Mouse (Mus musculus) hindbrain, embryonic 16.5 days (tissue): Measurements from ENCODE around the gene Zbtb9. TPM values are rescaled to one million over a fixed set of nuclear protein-coding genes. Genes with fewer than 3 reads are reported as not detected.
"Not testable (repeated sequence)": the region's sequence is repeated elsewhere in the genome, so short reads cannot be mapped to it uniquely, and the experiment has no call there.

Experiments used
- ATAC-seq: fragments of 200-750 bp; cut with Nextera tagmentation; 2 replicates; pipeline ENCODE4 v1.8.0; 2017; ENCODE audit warnings: moderate TSS enrichment, moderate library complexity
- H3K27ac ChIP-seq: fragments of 300-500 bp; sonication (generic); 2 replicates; pipeline ENCODE4 v1.5.1; 2014; ENCODE audit warnings: low read depth, mild to moderate bottlenecking, control low read depth, low read length, moderate library complexity
- H3K27me3 ChIP-seq: fragments of 300-500 bp; sonication (generic); replicated peaks from 2 replicates; pipeline ENCODE4 v1.6.1; 2014; ENCODE audit warnings: low read length; ENCODE audit not compliant: control insufficient read depth, insufficient read depth
- H3K36me3 ChIP-seq: fragments of 300-500 bp; sonication (generic); 2 replicates; pipeline ENCODE4 v1.6.1; 2014; ENCODE audit warnings: mild to moderate bottlenecking, low read length, moderate library complexity, mixed read lengths; ENCODE audit not compliant: control insufficient read depth, insufficient read depth
- H3K4me1 ChIP-seq: fragments of 300-500 bp; sonication (generic); 2 replicates; pipeline ENCODE4 v1.6.1; 2014; ENCODE audit warnings: low read depth, low read length; ENCODE audit not compliant: control insufficient read depth, insufficient read depth
- H3K4me2 ChIP-seq: fragments of 300-500 bp; sonication (generic); 2 replicates; pipeline ENCODE4 v1.6.1; 2014; ENCODE audit warnings: mild to moderate bottlenecking, low read length, control low read depth, moderate library complexity
- H3K4me3 ChIP-seq: fragments of 300-500 bp; sonication (generic); 2 replicates; pipeline ENCODE4 v1.5.1; 2014; ENCODE audit warnings: mild to moderate bottlenecking, low read length, control low read depth, moderate library complexity
- H3K9ac ChIP-seq: fragments of 300-500 bp; sonication (generic); 2 replicates; pipeline ENCODE4 v1.6.1; 2014; ENCODE audit warnings: low read depth, mild to moderate bottlenecking, control low read depth, low read length, moderate library complexity
- H3K9me3 ChIP-seq: fragments of 300-500 bp; sonication (generic); 2 replicates; pipeline ENCODE4 v1.6.1; 2014; ENCODE audit warnings: mild to moderate bottlenecking, low read length, moderate library complexity; ENCODE audit not compliant: control insufficient read depth
- WGBS: fragments of 180-500 bp; shearing (Covaris S2); extraction: QIAGEN DNeasy Blood & Tissue Kit; methylation state at CpG from one replicate; pipeline ENCODE4 v1.1.7; 2014; 5-methylcytosine and 5-hydroxymethylcytosine counted together
- polyA plus RNA-seq: library from polyadenylated mRNA; unstranded; fragments of >200 nt; fragmentation: Nextera tagmentation; extraction: Ambion mirVana; gene quantifications from 2 replicates; pipeline ENCODE4 v1.2.1, GENCODE M21; 2015

The Zbtb9 gene
- polyA plus RNA-seq = 13.0 and 15.6 TPM in 2 replicates

DNA sequence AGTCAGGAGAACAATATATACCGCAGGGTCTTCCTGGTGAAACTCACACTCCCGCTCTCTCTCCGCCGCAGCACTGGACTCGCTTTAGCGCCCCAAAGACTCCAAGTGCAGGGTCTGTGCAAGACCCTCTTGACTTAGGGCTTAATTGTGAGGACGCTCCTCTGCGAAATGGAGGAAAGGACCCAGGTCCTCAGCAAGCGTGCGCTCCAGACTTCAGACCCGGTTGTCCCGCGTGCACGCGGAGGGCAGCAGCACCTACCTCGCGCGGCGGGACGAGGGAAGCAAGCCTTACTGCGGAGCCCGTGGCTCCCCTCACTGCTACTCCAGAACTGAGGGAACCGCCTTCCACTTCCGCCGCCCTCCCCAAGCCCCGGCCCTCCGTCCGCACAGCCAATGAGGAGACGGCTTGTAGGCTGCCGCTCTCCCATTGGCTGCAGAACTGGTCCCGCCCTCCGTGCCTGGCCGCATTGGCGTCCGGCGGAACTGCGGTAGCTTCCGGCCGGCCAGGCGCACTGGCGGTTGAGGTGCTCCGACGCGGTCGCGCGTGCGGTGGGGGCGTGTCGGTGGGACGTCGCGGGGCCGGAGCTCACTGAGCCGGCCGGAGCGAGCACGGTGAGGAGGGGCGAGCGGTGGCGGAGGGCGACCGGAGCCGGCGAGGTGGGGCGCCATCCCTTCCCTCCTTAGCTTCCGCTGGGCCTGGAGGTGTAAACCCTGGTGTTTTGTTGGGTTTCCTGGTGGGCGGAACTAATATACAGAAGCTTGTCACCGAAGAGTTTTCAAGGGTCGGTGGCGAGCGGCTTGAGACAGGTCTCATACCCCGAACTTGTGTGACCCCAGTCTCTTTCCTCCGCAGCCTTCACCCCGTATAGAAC lies at the start of gene Zbtb9:
TSS of gene Zbtb9 (plus strand) at position 465 of the 872 bp plus-strand sequence.
- ATAC-seq = peak; percentile 99
- 0% methylated on average over 50 of the region's 75 CpGs for WGBS
- H3K36me3 ChIP-seq = peaks cover 24% of the 10 kb centered on the region

DNA sequence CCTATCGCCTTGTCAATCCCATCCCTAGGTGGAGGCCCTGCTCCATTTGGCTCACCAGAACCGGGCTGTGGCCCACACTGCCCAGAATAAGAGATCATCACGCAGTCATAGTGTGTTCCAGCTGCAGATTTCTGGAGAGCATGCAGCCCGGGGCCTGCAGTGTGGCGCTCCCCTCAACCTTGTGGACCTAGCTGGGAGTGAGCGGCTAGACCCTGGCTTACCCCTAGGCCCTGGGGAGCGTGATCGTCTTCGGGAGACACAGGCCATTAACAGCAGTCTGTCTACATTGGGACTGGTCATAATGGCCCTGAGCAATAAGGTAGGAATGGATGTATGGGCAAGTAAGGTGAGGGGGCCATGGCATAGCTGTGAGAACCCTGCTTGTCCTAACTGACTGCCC lies 47.6 kb upstream of the Zbtb9 start:
- H3K27me3 ChIP-seq, ATAC-seq, H3K27ac ChIP-seq, H3K36me3 ChIP-seq, H3K4me2 ChIP-seq, H3K4me1 ChIP-seq, H3K4me3 ChIP-seq, H3K9ac ChIP-seq, H3K9me3 ChIP-seq: not testable (repeated sequence)
- 95% methylated on average over 9 of the region's 9 CpGs for WGBS

More for the DNA sequence above, at the start of gene Zbtb9:
- H3K9ac ChIP-seq = peak within 1 kb of the TSS; percentile 82
- no peaks in the 10 kb centered on the region for H3K27me3 ChIP-seq
- H3K27ac ChIP-seq = peak within 1 kb of the TSS; percentile 76
- no peaks in the 10 kb centered on the region for H3K9me3 ChIP-seq
- peak within 1 kb of the TSS; percentile 79 for H3K4me3 ChIP-seq
- peak within 1 kb of the TSS; percentile 91 for H3K4me2 ChIP-seq
- peaks cover 34% of the 10 kb centered on the region for H3K4me1 ChIP-seq

DNA sequence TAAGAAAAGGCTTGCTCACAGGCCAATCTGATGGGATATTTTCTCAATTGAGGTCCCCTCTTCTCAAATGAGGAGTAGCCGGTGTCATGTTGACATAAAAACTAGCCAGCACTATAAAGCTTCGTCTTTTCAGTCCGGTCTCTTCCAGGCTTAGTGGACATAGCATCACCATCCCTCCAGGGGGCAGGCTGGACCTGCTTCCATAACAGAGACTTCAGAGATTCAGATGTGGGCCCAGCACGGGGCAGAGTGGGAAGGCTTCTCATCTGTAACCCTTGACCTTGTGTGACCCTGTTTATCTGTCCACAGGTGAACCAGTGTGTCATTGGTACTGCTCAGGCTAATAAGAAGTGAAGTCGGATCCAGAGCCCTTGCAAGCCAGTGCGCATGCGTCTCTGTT lies 41.2 kb upstream of the Zbtb9 start:
- Histone ChIP-seq H3K4me1 (peaks cover 14% of the 10 kb centered on the region), H3K36me3 (peaks cover 11% of the 10 kb centered on the region)
- ATAC-seq, H3K4me2 ChIP-seq, H3K9ac ChIP-seq, H3K9me3 ChIP-seq, H3K4me3 ChIP-seq, H3K27ac ChIP-seq, H3K27me3 ChIP-seq: not testable (repeated sequence)
- WGBS = 64% methylated on average over 7 of the region's 7 CpGs

DNA sequence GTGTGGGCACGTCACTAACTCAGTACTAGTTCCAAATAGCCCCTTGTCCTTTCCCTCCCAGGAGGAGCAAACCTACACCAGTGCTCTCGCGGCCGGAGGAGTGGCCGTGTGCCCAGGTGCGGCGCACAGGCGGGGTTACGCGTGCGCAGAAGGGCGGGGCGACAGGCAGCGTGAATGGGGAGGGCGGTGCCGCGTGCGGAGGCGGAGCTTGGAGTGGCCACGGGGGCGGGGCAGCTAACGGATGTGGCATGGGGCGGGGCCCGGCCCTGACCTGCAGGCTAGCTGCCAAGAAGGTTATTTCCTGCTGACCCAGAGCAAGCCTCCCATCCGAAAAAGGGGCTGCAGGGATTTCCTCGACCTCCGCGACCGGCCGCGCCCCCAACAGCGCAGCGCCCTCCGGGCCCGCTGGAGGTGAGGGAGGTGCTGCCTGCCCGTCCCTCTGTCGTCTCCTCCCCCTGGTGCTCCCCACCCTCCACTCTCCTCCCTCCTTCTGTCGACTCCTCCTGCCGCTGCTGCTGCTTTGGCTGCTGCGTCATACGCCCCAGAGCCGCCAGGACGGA lies 40.0 kb upstream of the Zbtb9 start, which contains the start of gene Phf1:
TSS of gene Phf1 (plus strand) at position 214 of the 560 bp plus-strand sequence.
- peaks cover 15% of the 10 kb centered on the region for H3K4me1 ChIP-seq
- no peaks in the 10 kb centered on the region for H3K27me3 ChIP-seq
- H3K9ac ChIP-seq = peak within 1 kb of the TSS; percentile 81
- ATAC-seq = peak; percentile 87
- peak within 1 kb of the TSS; percentile 91 for H3K27ac ChIP-seq
- peak within 1 kb of the TSS; percentile 65 for H3K4me3 ChIP-seq
- peaks cover 11% of the 10 kb centered on the region for H3K36me3 ChIP-seq
- peak within 1 kb of the TSS; percentile 72 for H3K4me2 ChIP-seq
- WGBS = under 1% methylated on average over 40 of the region's 43 CpGs
- H3K9me3 ChIP-seq = no peaks in the 10 kb centered on the region

- peak; percentile 13; the same call in 1 of the 2 replicates for ATAC-seq
- Histone ChIP-seq H3K36me3 (peaks cover 11% of the 10 kb centered on the region), H3K4me1 (peaks cover 20% of the 10 kb centered on the region), H3K9ac (peak overlapping the region; percentile 81), H3K9me3 (no peaks in the 10 kb centered on the region), H3K27me3 (no peaks in the 10 kb centered on the region), H3K4me2 (peak overlapping the region; percentile 72), H3K27ac (peak overlapping the region; percentile 91), H3K4me3 (peak overlapping the region; percentile 65)
- WGBS = 6% methylated on average over 13 of the region's 13 CpGs
Measured at GRCm38 (mm10) chr17:26933419-26933818, 39.5 kb upstream of the Zbtb9 start.

- H3K27ac ChIP-seq = no peak overlapping the region
- H3K4me2 ChIP-seq = peak overlapping the region; percentile 72
- 78% methylated on average over 15 of the region's 16 CpGs for WGBS
- ATAC-seq = no peak
- H3K36me3 ChIP-seq = peaks cover 11% of the 10 kb centered on the region
- H3K9ac ChIP-seq = peak overlapping the region; percentile 81
- no peaks in the 10 kb centered on the region for H3K27me3 ChIP-seq
- H3K9me3 ChIP-seq = no peaks in the 10 kb centered on the region
- H3K4me3 ChIP-seq = peak overlapping the region; percentile 65
- peaks cover 25% of the 10 kb centered on the region for H3K4me1 ChIP-seq
Measured at GRCm38 (mm10) chr17:26933885-26934827, 38.8 kb upstream of the Zbtb9 start.

DNA sequence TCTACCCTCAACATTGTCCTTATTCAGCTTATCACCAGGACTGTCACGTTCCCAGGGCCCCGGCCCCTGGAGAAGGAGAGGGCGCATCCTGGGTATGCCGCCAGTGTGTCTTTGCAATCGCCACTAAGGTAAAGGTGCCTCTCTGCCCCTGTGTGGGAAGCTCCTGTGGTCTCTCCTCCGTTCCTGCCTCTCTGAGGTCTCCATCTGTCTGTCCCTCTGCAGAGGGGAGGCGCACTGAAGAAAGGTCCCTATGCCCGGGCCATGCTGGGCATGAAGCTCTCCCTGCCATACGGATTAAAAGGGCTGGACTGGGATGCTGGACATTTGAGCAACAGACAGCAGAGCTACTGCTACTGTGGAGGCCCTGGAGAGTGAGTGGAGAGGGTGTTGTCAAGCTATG lies 37.9 kb upstream of the Zbtb9 start:
- H3K4me1 ChIP-seq = peaks cover 27% of the 10 kb centered on the region
- no peak overlapping the region; the same call in 1 of the 2 replicates for H3K9ac ChIP-seq
- no peak overlapping the region for H3K27ac ChIP-seq
- H3K9me3 ChIP-seq = no peaks in the 10 kb centered on the region
- WGBS = 89% methylated on average over 9 of the region's 9 CpGs
- no peak overlapping the region for H3K4me3 ChIP-seq
- no peak for ATAC-seq
- no peaks in the 10 kb centered on the region for H3K27me3 ChIP-seq
- no peak overlapping the region for H3K4me2 ChIP-seq
- peaks cover 11% of the 10 kb centered on the region for H3K36me3 ChIP-seq

GRCm38 (mm10) chr17:26936453-26936852 lies 36.5 kb upstream of the Zbtb9 start:
- ATAC-seq = no peak
- Histone ChIP-seq H3K9me3 (no peaks in the 10 kb centered on the region), H3K9ac (no peak overlapping the region), H3K4me2 (no peak overlapping the region), H3K4me1 (peaks cover 38% of the 10 kb centered on the region), H3K36me3 (peaks cover 11% of the 10 kb centered on the region), H3K27me3 (no peaks in the 10 kb centered on the region), H3K27ac (no peak overlapping the region), H3K4me3 (no peak overlapping the region)
- WGBS = 79% methylated on average over 12 of the region's 12 CpGs
